Mouse (Mus musculus): ENCODE measurements around the gene Slc8b1. TPM values are rescaled to one million over a fixed set of nuclear protein-coding genes. Genes with fewer than 3 reads are reported as not detected.

Slc8b1 gene
- total and polyA plus RNA-seq, 2 experiments from 2014 or later: 1.9 to 2.5 TPM

- no peaks in the 10 kb centered on the region for H3K27me3 ChIP-seq (ENCODE audit: insufficient read depth, low read length)
- H3K27ac ChIP-seq (ENCODE audit: low read depth, low read length): no peak overlapping the region
- ATAC-seq (ENCODE audit: low FRiP score): 0 out of 2 replicates have a peak, but pooled peaks have one; percentile 31
- H3K36me3 ChIP-seq (ENCODE audit: insufficient read depth, low read length): peaks cover 9% of the 10 kb centered on the region
- no peak for TF ChIP-seq CTCF (IDR thresholded peaks at IDR 0.05)
- H3K9ac ChIP-seq (replicated peaks; ENCODE audit: low read length, poor library complexity, severe bottlenecking): no peak overlapping the region
- no peaks in the 10 kb centered on the region for H3K9me3 ChIP-seq (ENCODE audit: low read length)
- no peak overlapping the region for H3K4me2 ChIP-seq (ENCODE audit: low read depth, low read length, poor library complexity, severe bottlenecking)
- no peak overlapping the region for H3K4me3 ChIP-seq (ENCODE audit: low read depth, low read length)
- H3K4me1 ChIP-seq (ENCODE audit: insufficient read depth, low read length): peaks cover 5% of the 10 kb centered on the region; the same call in 1 of the 2 replicates
- 57% methylated on average over 26 of the region's 26 CpGs for WGBS
- peak; percentile 61 for DNase-seq (ENCODE audit: low spot score)
Observed at GRCm38 (mm10) chr5:120579211-120579897, 68.4 kb downstream of the Slc8b1 start.

GRCm38 (mm10) chr5:120579898-120580626, 69.1 kb downstream of the Slc8b1 start:
- no peak overlapping the region for H3K4me2 ChIP-seq (ENCODE audit: low read depth, low read length, poor library complexity, severe bottlenecking)
- H3K36me3 ChIP-seq (ENCODE audit: insufficient read depth, low read length): peaks cover 13% of the 10 kb centered on the region
- no peaks in the 10 kb centered on the region for H3K27me3 ChIP-seq (ENCODE audit: insufficient read depth, low read length)
- no peaks in the 10 kb centered on the region for H3K9me3 ChIP-seq (ENCODE audit: low read length)
- no peak overlapping the region for H3K27ac ChIP-seq (ENCODE audit: low read depth, low read length)
- peaks cover 5% of the 10 kb centered on the region; the same call in 1 of the 2 replicates for H3K4me1 ChIP-seq (ENCODE audit: insufficient read depth, low read length)
- 79% methylated on average over 26 of the region's 26 CpGs for WGBS
- H3K4me3 ChIP-seq (ENCODE audit: low read depth, low read length): no peak overlapping the region
- DNase-seq (ENCODE audit: low spot score) (peak; percentile 46), ATAC-seq (ENCODE audit: low FRiP score) (peak; percentile 47; the same call in 1 of the 2 replicates)
- no peak overlapping the region for H3K9ac ChIP-seq (replicated peaks; ENCODE audit: low read length, poor library complexity, severe bottlenecking)
- no peak for TF ChIP-seq CTCF (IDR thresholded peaks at IDR 0.05)

- DNase-seq (ENCODE audit: low spot score): no peak
- Histone ChIP-seq H3K9me3 (ENCODE audit: low read length) (no peaks in the 10 kb centered on the region), H3K27ac (ENCODE audit: low read depth, low read length) (no peak overlapping the region), H3K4me1 (ENCODE audit: insufficient read depth, low read length) (peaks cover 5% of the 10 kb centered on the region; the same call in 1 of the 2 replicates), H3K9ac (replicated peaks; ENCODE audit: low read length, poor library complexity, severe bottlenecking) (no peak overlapping the region), H3K36me3 (ENCODE audit: insufficient read depth, low read length) (peaks cover 13% of the 10 kb centered on the region), H3K4me2 (ENCODE audit: low read depth, low read length, poor library complexity, severe bottlenecking) (no peak overlapping the region), H3K4me3 (ENCODE audit: low read depth, low read length) (no peak overlapping the region), H3K27me3 (ENCODE audit: insufficient read depth, low read length) (no peaks in the 10 kb centered on the region)
- ATAC-seq (ENCODE audit: low FRiP score): no peak
- TF ChIP-seq CTCF (IDR thresholded peaks at IDR 0.05): no peak
- WGBS: 86% methylated on average over 9 of the region's 9 CpGs
Observed at GRCm38 (mm10) chr5:120582002-120582401, 71.0 kb downstream of the Slc8b1 start.

- DNase-seq (ENCODE audit: low spot score) (no peak), ATAC-seq (ENCODE audit: low FRiP score) (no peak)
- H3K4me1 ChIP-seq (ENCODE audit: insufficient read depth, low read length): peaks cover 5% of the 10 kb centered on the region; the same call in 1 of the 2 replicates
- H3K9me3 ChIP-seq (ENCODE audit: low read length): no peaks in the 10 kb centered on the region
- 95% methylated on average over 4 of the region's 4 CpGs for WGBS
- no peak overlapping the region for H3K4me3 ChIP-seq (ENCODE audit: low read depth, low read length)
- peaks cover 13% of the 10 kb centered on the region for H3K36me3 ChIP-seq (ENCODE audit: insufficient read depth, low read length)
- no peaks in the 10 kb centered on the region for H3K27me3 ChIP-seq (ENCODE audit: insufficient read depth, low read length)
- TF ChIP-seq CTCF (IDR thresholded peaks at IDR 0.05): no peak
- no peak overlapping the region for H3K4me2 ChIP-seq (ENCODE audit: low read depth, low read length, poor library complexity, severe bottlenecking)
- H3K27ac ChIP-seq (ENCODE audit: low read depth, low read length): no peak overlapping the region
- H3K9ac ChIP-seq (replicated peaks; ENCODE audit: low read length, poor library complexity, severe bottlenecking): no peak overlapping the region
Observed at GRCm38 (mm10) chr5:120583511-120583910, 72.5 kb downstream of the Slc8b1 start.

Other genes with a start within 250 kb of the Slc8b1 start
- 27.0 and 30.3 TPM in 2 replicates for gene Lhx5, start 79.5 kb upstream of the Slc8b1 start, total RNA-seq (2014; rRNA removed)
- 13.9 and 14.7 TPM in 2 replicates for gene Lhx5, start 79.5 kb upstream of the Slc8b1 start, polyA plus RNA-seq (2015; fragmentation: Nextera tagmentation; extraction: Ambion mirVana)
- 3.4 and 4.4 TPM in 2 replicates for gene Sdsl, start 38.4 kb upstream of the Slc8b1 start, total RNA-seq (2014; rRNA removed)
- 5.8 and 6.0 TPM in 2 replicates for gene Sdsl, start 38.4 kb upstream of the Slc8b1 start, polyA plus RNA-seq (2015; fragmentation: Nextera tagmentation; extraction: Ambion mirVana)
- gene Sds, start 34.6 kb upstream of the Slc8b1 start, total RNA-seq (2014; rRNA removed): not detected in 2 replicates
- 0.17 and 0.23 TPM in 2 replicates for gene Sds, start 34.6 kb upstream of the Slc8b1 start, polyA plus RNA-seq (2015; fragmentation: Nextera tagmentation; extraction: Ambion mirVana)
- gene Plbd2, start 7.5 kb upstream of the Slc8b1 start, total RNA-seq (2014; rRNA removed): 26.7 and 27.9 TPM in 2 replicates
- gene Plbd2, start 7.5 kb upstream of the Slc8b1 start, polyA plus RNA-seq (2015; fragmentation: Nextera tagmentation; extraction: Ambion mirVana): 49.9 and 52.9 TPM in 2 replicates
- 11.6 and 25.3 TPM in 2 replicates for gene Tpcn1, start 77.5 kb downstream of the Slc8b1 start, total RNA-seq (2014; rRNA removed)
- gene Tpcn1, start 77.5 kb downstream of the Slc8b1 start, polyA plus RNA-seq (2015; fragmentation: Nextera tagmentation; extraction: Ambion mirVana): 9.3 and 9.4 TPM in 2 replicates
- 0.94 and 1.3 TPM in 2 replicates for gene Iqcd, start 77.8 kb downstream of the Slc8b1 start, total RNA-seq (2014; rRNA removed)
- 0.86 and 1.5 TPM in 2 replicates for gene Iqcd, start 77.8 kb downstream of the Slc8b1 start, polyA plus RNA-seq (2015; fragmentation: Nextera tagmentation; extraction: Ambion mirVana)
- 32.3 and 43.6 TPM in 2 replicates for gene Rita1, start 101.4 kb downstream of the Slc8b1 start, total RNA-seq (2014; rRNA removed)
- gene Rita1, start 101.4 kb downstream of the Slc8b1 start, polyA plus RNA-seq (2015; fragmentation: Nextera tagmentation; extraction: Ambion mirVana): 31.4 and 33.9 TPM in 2 replicates
- gene Ddx54, start 101.6 kb downstream of the Slc8b1 start, total RNA-seq (2014; rRNA removed): 36.2 and 37.8 TPM in 2 replicates
- gene Ddx54, start 101.6 kb downstream of the Slc8b1 start, polyA plus RNA-seq (2015; fragmentation: Nextera tagmentation; extraction: Ambion mirVana): 31.7 and 32.6 TPM in 2 replicates
- gene Cfap73, start 123.1 kb downstream of the Slc8b1 start, total RNA-seq (2014; rRNA removed): 0.38 and 0.60 TPM in 2 replicates
- 0.62 and 0.74 TPM in 2 replicates for gene Cfap73, start 123.1 kb downstream of the Slc8b1 start, polyA plus RNA-seq (2015; fragmentation: Nextera tagmentation; extraction: Ambion mirVana)
- gene Rasal1, start 137.6 kb downstream of the Slc8b1 start, total RNA-seq (2014; rRNA removed): 18.1 and 24.7 TPM in 2 replicates
- 8.2 and 9.9 TPM in 2 replicates for gene Rasal1, start 137.6 kb downstream of the Slc8b1 start, polyA plus RNA-seq (2015; fragmentation: Nextera tagmentation; extraction: Ambion mirVana)
- 240 and 242 TPM in 2 replicates for gene Dtx1, start 200.8 kb downstream of the Slc8b1 start, total RNA-seq (2014; rRNA removed)
- 63.0 and 67.9 TPM in 2 replicates for gene Dtx1, start 200.8 kb downstream of the Slc8b1 start, polyA plus RNA-seq (2015; fragmentation: Nextera tagmentation; extraction: Ambion mirVana)
- 0.27 and 1.4 TPM in 2 replicates for gene Oas2, start 238.7 kb downstream of the Slc8b1 start, total RNA-seq (2014; rRNA removed)
- 0.31 and 0.37 TPM in 2 replicates for gene Oas2, start 238.7 kb downstream of the Slc8b1 start, polyA plus RNA-seq (2015; fragmentation: Nextera tagmentation; extraction: Ambion mirVana)

Data from midbrain, postnatal 0 days (tissue).